Mouse (Mus musculus): ENCODE measurements at regions not wholly inside any gene's neighbourhood (a gene's known extent, or its start where the extent isn't known, plus 50 kb on each side); places are given as distances from the start of the nearest gene placed in this dataset.

DNA sequence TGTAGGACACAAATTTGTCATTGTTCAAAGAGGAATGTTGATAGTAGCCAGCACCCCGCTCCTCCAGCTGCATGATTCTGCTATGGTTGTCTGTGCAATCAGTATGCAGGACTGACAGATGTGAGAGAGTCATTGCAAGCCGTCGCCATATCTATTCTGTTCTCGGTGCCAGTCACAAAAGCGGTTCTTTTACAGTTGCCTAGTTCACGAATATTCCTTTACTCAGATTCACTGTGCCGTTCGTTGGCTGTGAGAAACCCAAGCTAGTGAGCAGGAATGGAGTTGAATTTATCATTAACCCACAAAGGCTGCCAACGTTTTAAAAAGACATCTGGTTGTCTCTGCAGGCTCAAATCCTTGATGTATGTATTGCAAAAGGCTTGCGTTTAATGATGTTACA, 206.9 kb downstream of the Rchy1 start:
- TF ChIP-seq CTCF (IDR thresholded peaks at IDR 0.05) (no peak), POLR2A (IDR thresholded peaks at IDR 0.05; ENCODE audit: insufficient read depth, low read depth, low read length) (no peak), EP300 (IDR thresholded peaks at IDR 0.05; ENCODE audit: insufficient read depth, low read depth, low read length) (no peak)
